Comparison of ENCODE assay signal across 11 mouse cellular contexts in genomic region chr10:128039167-128039566, GRCm38 (mm10). TPM values are rescaled to one million over a fixed set of nuclear protein-coding genes. Genes with fewer than 3 reads are reported as not detected.
DNase-seq lines count a peak whose midpoint lies in the region; ATAC-seq and TF ChIP-seq lines count a peak whose summit lies in the region.
"Had no signal": no experiment of that assay in that cellular context is flagged by ENCODE, and none has a peak within 500 bp of the region (broad histone marks: within the 10 kb centered on the region; RNA-seq: fewer than 3 reads in every experiment).

No protein-coding gene starts in this region.

- H3K4me2 ChIP-seq in forebrain, embryonic 12.5 days, result no peak overlapping the region
- peak overlapping the region; percentile 14; the same call in 1 of the 2 replicates for H3K4me2 ChIP-seq in lung, embryonic 14.5 days
- H3K4me2 ChIP-seq in heart, embryonic 15.5 days, result peak overlapping the region; percentile 74; the same call in 1 of the 2 replicates
- no peak overlapping the region for H3K4me2 ChIP-seq in stomach, postnatal 0 days (replicated peaks; ENCODE audit: low read depth)

- H3K9ac ChIP-seq in forebrain, embryonic 12.5 days, result no peak overlapping the region; the same call in 1 of the 2 replicates
- H3K9ac ChIP-seq in lung, embryonic 14.5 days, result no peak overlapping the region
- no peak overlapping the region for H3K9ac ChIP-seq in heart, embryonic 15.5 days
- H3K9ac ChIP-seq in stomach, postnatal 0 days (ENCODE audit: low read length), result 0 out of 2 replicates have a peak overlapping the region, but pooled peaks have one; percentile 18
- H3K9ac ChIP-seq: hindbrain, embryonic 15.5 days had no signal

- ATAC-seq in forebrain, embryonic 12.5 days (ENCODE audit: low FRiP score), result no peak
- ATAC-seq in lung, embryonic 14.5 days (ENCODE audit: insufficient read depth), result no peak
- no peak for ATAC-seq in heart, embryonic 15.5 days (replicated peaks; ENCODE audit: insufficient number of reproducible peaks, insufficient read depth, low FRiP score, low read depth)
- no peak for ATAC-seq in stomach, postnatal 0 days (ENCODE audit: low FRiP score, low TSS enrichment)

- H3K9me3 ChIP-seq in forebrain, embryonic 10.5 days, result no peaks in the 10 kb centered on the region
- H3K9me3 ChIP-seq in forebrain, embryonic 12.5 days, result no peaks in the 10 kb centered on the region
- H3K9me3 ChIP-seq in lung, embryonic 14.5 days (ENCODE audit: low read depth, low read length), result no peaks in the 10 kb centered on the region
- H3K9me3 ChIP-seq in heart, embryonic 15.5 days (replicated peaks), result no peaks in the 10 kb centered on the region
- H3K9me3 ChIP-seq in stomach, postnatal 0 days (ENCODE audit: control insufficient read depth, low read length), result no peaks in the 10 kb centered on the region
- H3K9me3 ChIP-seq: embryonic facial prominence, embryonic 12.5 days; hindbrain, embryonic 15.5 days had no signal

- no peak for TF ChIP-seq CTCF in lung, embryonic 14.5 days (IDR thresholded peaks at IDR 0.05; ENCODE audit: low read depth)
- TF ChIP-seq CTCF in lung, adult 2 months (IDR thresholded peaks at IDR 0.05; ENCODE audit: insufficient read depth, low read length), result no peak
- TF ChIP-seq CTCF in stomach, postnatal 0 days (IDR thresholded peaks at IDR 0.05; ENCODE audit: low read depth), result no peak

- DNase-seq in forebrain, embryonic 10.5 days (ENCODE audit: extremely low spot score, low spot score), result no peak
- DNase-seq in lung, embryonic 14.5 days, result no peak
- no peak for DNase-seq in lung, adult 2 months
- DNase-seq in stomach, postnatal 0 days (ENCODE audit: low spot score), result peak; percentile 32
- DNase-seq in cerebellum, postnatal 4 days (ENCODE audit: low spot score in 2 of 2), result no peak
- no peak for DNase-seq in ovary, postnatal 36 days (ENCODE audit: low spot score)

- H3K36me3 ChIP-seq in forebrain, embryonic 10.5 days (replicated peaks), result peaks cover 75% of the 10 kb centered on the region
- peaks cover 62% of the 10 kb centered on the region for H3K36me3 ChIP-seq in forebrain, embryonic 12.5 days (replicated peaks)
- peaks cover 64% of the 10 kb centered on the region for H3K36me3 ChIP-seq in lung, embryonic 14.5 days (ENCODE audit: insufficient read depth)
- H3K36me3 ChIP-seq in heart, embryonic 15.5 days, result peaks cover 30% of the 10 kb centered on the region
- peaks cover 14% of the 10 kb centered on the region for H3K36me3 ChIP-seq in stomach, postnatal 0 days (ENCODE audit: control insufficient read depth, insufficient read depth, low read length)

- peaks cover 69% of the 10 kb centered on the region for H3K4me1 ChIP-seq in forebrain, embryonic 10.5 days
- peaks cover 49% of the 10 kb centered on the region for H3K4me1 ChIP-seq in forebrain, embryonic 12.5 days
- H3K4me1 ChIP-seq in lung, embryonic 14.5 days (ENCODE audit: insufficient read depth), result peaks cover 13% of the 10 kb centered on the region
- H3K4me1 ChIP-seq in lung, adult 2 months (ENCODE audit: control insufficient read depth, insufficient read depth, low read length), result peaks cover 16% of the 10 kb centered on the region
- H3K4me1 ChIP-seq in heart, embryonic 15.5 days (replicated peaks), result peaks cover 71% of the 10 kb centered on the region
- H3K4me1 ChIP-seq in stomach, postnatal 0 days (replicated peaks; ENCODE audit: control insufficient read depth, insufficient read depth), result peaks cover 8% of the 10 kb centered on the region

- H3K27ac ChIP-seq in forebrain, embryonic 10.5 days, result peak overlapping the region; percentile 26; the same call in 1 of the 2 replicates
- no peak overlapping the region for H3K27ac ChIP-seq in forebrain, embryonic 12.5 days
- no peak overlapping the region for H3K27ac ChIP-seq in lung, embryonic 14.5 days (ENCODE audit: low read depth)
- no peak overlapping the region for H3K27ac ChIP-seq in heart, embryonic 15.5 days
- H3K27ac ChIP-seq in stomach, postnatal 0 days (replicated peaks), result peak overlapping the region; percentile 24; the same call in 1 of the 2 replicates
- H3K27ac ChIP-seq: embryonic facial prominence, embryonic 12.5 days; hindbrain, embryonic 15.5 days had no signal

- H3K27me3 ChIP-seq in forebrain, embryonic 10.5 days (ENCODE audit: poor library complexity, severe bottlenecking), result no peaks in the 10 kb centered on the region
- no peaks in the 10 kb centered on the region for H3K27me3 ChIP-seq in forebrain, embryonic 12.5 days
- no peaks in the 10 kb centered on the region for H3K27me3 ChIP-seq in lung, embryonic 14.5 days (ENCODE audit: insufficient read depth, low read length)
- H3K27me3 ChIP-seq in heart, embryonic 15.5 days, result no peaks in the 10 kb centered on the region
- H3K27me3 ChIP-seq in stomach, postnatal 0 days (ENCODE audit: control insufficient read depth, insufficient read depth, low read length), result no peaks in the 10 kb centered on the region
- H3K27me3 ChIP-seq: embryonic facial prominence, embryonic 12.5 days; hindbrain, embryonic 15.5 days had no signal

- TF ChIP-seq POLR2A in lung, adult 2 months (IDR thresholded peaks at IDR 0.05; ENCODE audit: borderline replicate concordance, extremely low read depth, low read depth, low read length), result no peak

- peak overlapping the region; percentile 2; the same call in 1 of the 2 replicates for H3K4me3 ChIP-seq in forebrain, embryonic 10.5 days
- no peak overlapping the region for H3K4me3 ChIP-seq in forebrain, embryonic 12.5 days (replicated peaks)
- no peak overlapping the region for H3K4me3 ChIP-seq in lung, embryonic 14.5 days (ENCODE audit: low read depth, low read length)
- no peak overlapping the region for H3K4me3 ChIP-seq in lung, adult 2 months (replicated peaks; ENCODE audit: extremely low read depth, low read depth, low read length)
- H3K4me3 ChIP-seq in heart, embryonic 15.5 days, result no peak overlapping the region
- H3K4me3 ChIP-seq in stomach, postnatal 0 days (ENCODE audit: low read depth, low read length), result no peak overlapping the region
- H3K4me3 ChIP-seq: embryonic facial prominence, embryonic 12.5 days; hindbrain, embryonic 15.5 days had no signal

- WGBS in forebrain, embryonic 10.5 days, result 72% methylated on average over 5 of the region's 5 CpGs
- 73% methylated on average over 5 of the region's 5 CpGs for WGBS in forebrain, embryonic 12.5 days
- 46% methylated on average over 5 of the region's 5 CpGs for WGBS in lung, embryonic 14.5 days
- 35% methylated on average over 5 of the region's 5 CpGs for WGBS in lung, adult 2 months
- 40% methylated on average over 5 of the region's 5 CpGs for WGBS in heart, embryonic 15.5 days
- WGBS in stomach, postnatal 0 days, result 35% methylated on average over 5 of the region's 5 CpGs

- no peak for TF ChIP-seq EP300 in stomach, postnatal 0 days (optimal IDR thresholded peaks at IDR 0.05)

RNA-seq across cellular contexts. Expression of gene Naca, which starts 3.8 kb away (rescaled TPM):
- 930 and 977 TPM in 2 replicates for polyA plus RNA-seq in forebrain, embryonic 10.5 days (2016; fragmentation: Nextera tagmentation; extraction: Ambion mirVana)
- polyA plus RNA-seq in forebrain, embryonic 12.5 days (2016; fragmentation: Nextera tagmentation; extraction: Ambion mirVana), result 758 and 799 TPM in 2 replicates
- polyA plus RNA-seq in lung, embryonic 14.5 days (2014; fragmentation: Nextera tagmentation; extraction: Ambion mirVana), result 921 and 936 TPM in 2 replicates
- 102 and 113 TPM in 2 replicates for polyA plus RNA-seq in lung, adult 2 months (2012; rRNA removed)
- 429 and 467 TPM in 2 replicates for polyA plus RNA-seq in heart, embryonic 15.5 days (2015; fragmentation: Nextera tagmentation; extraction: Ambion mirVana)
- polyA plus RNA-seq in stomach, postnatal 0 days (2015; fragmentation: Nextera tagmentation; extraction: Ambion mirVana), result 618 and 628 TPM in 2 replicates

RNA-seq across cellular contexts. Expression of gene Ptges3, which starts 19.6 kb away (rescaled TPM):
- 733 and 767 TPM in 2 replicates for polyA plus RNA-seq in forebrain, embryonic 10.5 days (2016; fragmentation: Nextera tagmentation; extraction: Ambion mirVana)
- 611 and 642 TPM in 2 replicates for polyA plus RNA-seq in forebrain, embryonic 12.5 days (2016; fragmentation: Nextera tagmentation; extraction: Ambion mirVana)
- 548 and 570 TPM in 2 replicates for polyA plus RNA-seq in lung, embryonic 14.5 days (2014; fragmentation: Nextera tagmentation; extraction: Ambion mirVana)
- polyA plus RNA-seq in lung, adult 2 months (2012; rRNA removed), result 43.8 and 84.2 TPM in 2 replicates
- 268 and 292 TPM in 2 replicates for polyA plus RNA-seq in heart, embryonic 15.5 days (2015; fragmentation: Nextera tagmentation; extraction: Ambion mirVana)
- polyA plus RNA-seq in stomach, postnatal 0 days (2015; fragmentation: Nextera tagmentation; extraction: Ambion mirVana), result 297 and 316 TPM in 2 replicates

RNA-seq across cellular contexts. Expression of gene Prim1, which starts 24.2 kb away (rescaled TPM):
- 123 TPM in 2 replicates for polyA plus RNA-seq in forebrain, embryonic 10.5 days (2016; fragmentation: Nextera tagmentation; extraction: Ambion mirVana)
- polyA plus RNA-seq in forebrain, embryonic 12.5 days (2016; fragmentation: Nextera tagmentation; extraction: Ambion mirVana), result 100 and 102 TPM in 2 replicates
- 95.7 and 101 TPM in 2 replicates for polyA plus RNA-seq in lung, embryonic 14.5 days (2014; fragmentation: Nextera tagmentation; extraction: Ambion mirVana)
- polyA plus RNA-seq in lung, adult 2 months (2012; rRNA removed), result 1.4 and 2.3 TPM in 2 replicates
- polyA plus RNA-seq in heart, embryonic 15.5 days (2015; fragmentation: Nextera tagmentation; extraction: Ambion mirVana), result 41.5 and 50.3 TPM in 2 replicates
- polyA plus RNA-seq in stomach, postnatal 0 days (2015; fragmentation: Nextera tagmentation; extraction: Ambion mirVana), result 27.3 and 27.4 TPM in 2 replicates

RNA-seq across cellular contexts. Expression of gene Hsd17b6, which starts 31.8 kb away (rescaled TPM):
- polyA plus RNA-seq in forebrain, embryonic 10.5 days (2016; fragmentation: Nextera tagmentation; extraction: Ambion mirVana), result not detected in 2 replicates
- polyA plus RNA-seq in forebrain, embryonic 12.5 days (2016; fragmentation: Nextera tagmentation; extraction: Ambion mirVana), result not detected in 2 replicates
- polyA plus RNA-seq in lung, embryonic 14.5 days (2014; fragmentation: Nextera tagmentation; extraction: Ambion mirVana), result not detected in 2 replicates
- 0.56 TPM in 1 of 2 replicates, not detected in the other for polyA plus RNA-seq in lung, adult 2 months (2012; rRNA removed)
- not detected in 2 replicates for polyA plus RNA-seq in heart, embryonic 15.5 days (2015; fragmentation: Nextera tagmentation; extraction: Ambion mirVana)
- 5.0 and 5.7 TPM in 2 replicates for polyA plus RNA-seq in stomach, postnatal 0 days (2015; fragmentation: Nextera tagmentation; extraction: Ambion mirVana)
- polyA plus RNA-seq: embryonic facial prominence, embryonic 12.5 days; hindbrain, embryonic 15.5 days; limb, embryonic 11.5 days had no signal

RNA-seq across cellular contexts. Expression of gene Atp5b, which starts 43.9 kb away (rescaled TPM):
- 2,314 and 2,329 TPM in 2 replicates for polyA plus RNA-seq in forebrain, embryonic 10.5 days (2016; fragmentation: Nextera tagmentation; extraction: Ambion mirVana)
- polyA plus RNA-seq in forebrain, embryonic 12.5 days (2016; fragmentation: Nextera tagmentation; extraction: Ambion mirVana), result 2,091 and 2,135 TPM in 2 replicates
- 2,183 and 2,273 TPM in 2 replicates for polyA plus RNA-seq in lung, embryonic 14.5 days (2014; fragmentation: Nextera tagmentation; extraction: Ambion mirVana)
- polyA plus RNA-seq in lung, adult 2 months (2012; rRNA removed), result 1,519 and 1,632 TPM in 2 replicates
- 5,437 and 6,121 TPM in 2 replicates for polyA plus RNA-seq in heart, embryonic 15.5 days (2015; fragmentation: Nextera tagmentation; extraction: Ambion mirVana)
- 2,044 and 2,075 TPM in 2 replicates for polyA plus RNA-seq in stomach, postnatal 0 days (2015; fragmentation: Nextera tagmentation; extraction: Ambion mirVana)

Comparison
In these comparisons a context has a peak if more than half of its experiments do, and no peak if none do; other contexts are left out.
1. H3K27ac ChIP-seq: peak in forebrain, embryonic 10.5 days (single experiment) and stomach, postnatal 0 days (single experiment); none in forebrain, embryonic 12.5 days (single experiment), lung, embryonic 14.5 days (single experiment) and heart, embryonic 15.5 days (single experiment).
2. H3K4me2 ChIP-seq: peak in lung, embryonic 14.5 days (single experiment) and heart, embryonic 15.5 days (single experiment); none in forebrain, embryonic 12.5 days (single experiment) and stomach, postnatal 0 days (single experiment).